Mouse (Mus musculus) midbrain, embryonic 12.5 days (tissue): Measurements from ENCODE around the gene Vash1. TPM values are rescaled to one million over a fixed set of nuclear protein-coding genes. Genes with fewer than 3 reads are reported as not detected.
A peak's percentile ranks its signal among the peaks of the same experiment; 100 is the strongest.

Source experiments
- ATAC-seq: fragments of 200-750 bp; cut with Nextera tagmentation; 2 replicates; pipeline ENCODE4 v1.8.0; 2017; ENCODE audit warnings: low read depth, moderate TSS enrichment, moderate library complexity; ENCODE audit not compliant: low FRiP score
- H3K27ac ChIP-seq: fragments of 300-500 bp; sonication (generic); replicated peaks from 2 replicates; pipeline ENCODE4 v1.5.1; 2016; ENCODE audit warnings: mild to moderate bottlenecking
- H3K27me3 ChIP-seq: fragments of 300-500 bp; sonication (generic); 2 replicates; pipeline ENCODE4 v1.6.1; 2016; ENCODE audit warnings: mild to moderate bottlenecking
- H3K36me3 ChIP-seq: fragments of 300-500 bp; sonication (generic); 2 replicates; pipeline ENCODE4 v1.6.1; 2016
- H3K4me1 ChIP-seq: fragments of 300-500 bp; sonication (generic); 2 replicates; pipeline ENCODE4 v1.6.1; 2016
- H3K4me2 ChIP-seq: fragments of 300-500 bp; sonication (generic); replicated peaks from 2 replicates; pipeline ENCODE4 v1.6.1; 2016; ENCODE audit warnings: mild to moderate bottlenecking, moderate library complexity
- H3K4me3 ChIP-seq: fragments of 300-500 bp; sonication (generic); 2 replicates; pipeline ENCODE4 v1.5.1; 2016; ENCODE audit warnings: mild to moderate bottlenecking
- H3K9ac ChIP-seq: fragments of 300-500 bp; sonication (generic); replicated peaks from 2 replicates; pipeline ENCODE4 v1.6.1; 2016; ENCODE audit warnings: mild to moderate bottlenecking, moderate library complexity
- H3K9me3 ChIP-seq: fragments of 300-500 bp; sonication (generic); 2 replicates; pipeline ENCODE4 v1.6.1; 2016; ENCODE audit warnings: mild to moderate bottlenecking
- WGBS: fragments of 180-500 bp; shearing (Covaris S2); methylation state at CpG from one replicate; pipeline ENCODE4 v1.1.7; 2016; 5-methylcytosine and 5-hydroxymethylcytosine counted together
- polyA plus RNA-seq: library from polyadenylated mRNA; unstranded; fragments of >200 nt; fragmentation: Nextera tagmentation; extraction: Ambion mirVana; gene quantifications from 2 replicates; pipeline ENCODE4 v1.2.1, GENCODE M21; 2016

Vash1 gene
- polyA plus RNA-seq, 1 experiment from 2014 or later = 36.3 TPM

DNA sequence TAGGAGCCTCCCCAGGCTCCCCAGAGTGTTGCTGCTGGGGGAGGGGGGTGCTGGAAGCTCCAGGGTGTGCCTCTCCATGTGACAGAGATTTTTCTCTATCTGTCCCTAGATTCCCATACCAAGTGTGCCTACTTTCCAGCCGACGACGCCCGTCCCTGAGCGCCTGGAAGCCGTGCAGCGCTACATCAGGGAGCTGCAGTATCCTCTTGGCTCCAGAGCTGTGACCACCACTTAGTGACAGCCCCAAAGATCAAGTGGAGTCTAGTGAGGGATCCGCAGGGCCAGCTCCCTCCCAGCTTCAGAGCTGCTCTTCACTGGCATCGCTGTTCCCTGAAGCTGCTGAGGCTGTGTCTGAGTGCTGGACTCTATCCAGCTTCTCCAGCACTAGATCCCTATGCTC lies 6.8 kb downstream of the Vash1 start:
- Histone ChIP-seq H3K9ac (no peak overlapping the region), H3K27me3 (no peaks in the 10 kb centered on the region), H3K4me1 (peaks cover 29% of the 10 kb centered on the region), H3K4me2 (no peak overlapping the region), H3K9me3 (no peaks in the 10 kb centered on the region), H3K27ac (no peak overlapping the region), H3K4me3 (no peak overlapping the region), H3K36me3 (peaks cover 64% of the 10 kb centered on the region)
- ATAC-seq = no peak
- 82% methylated on average over 9 of the region's 9 CpGs for WGBS

DNA sequence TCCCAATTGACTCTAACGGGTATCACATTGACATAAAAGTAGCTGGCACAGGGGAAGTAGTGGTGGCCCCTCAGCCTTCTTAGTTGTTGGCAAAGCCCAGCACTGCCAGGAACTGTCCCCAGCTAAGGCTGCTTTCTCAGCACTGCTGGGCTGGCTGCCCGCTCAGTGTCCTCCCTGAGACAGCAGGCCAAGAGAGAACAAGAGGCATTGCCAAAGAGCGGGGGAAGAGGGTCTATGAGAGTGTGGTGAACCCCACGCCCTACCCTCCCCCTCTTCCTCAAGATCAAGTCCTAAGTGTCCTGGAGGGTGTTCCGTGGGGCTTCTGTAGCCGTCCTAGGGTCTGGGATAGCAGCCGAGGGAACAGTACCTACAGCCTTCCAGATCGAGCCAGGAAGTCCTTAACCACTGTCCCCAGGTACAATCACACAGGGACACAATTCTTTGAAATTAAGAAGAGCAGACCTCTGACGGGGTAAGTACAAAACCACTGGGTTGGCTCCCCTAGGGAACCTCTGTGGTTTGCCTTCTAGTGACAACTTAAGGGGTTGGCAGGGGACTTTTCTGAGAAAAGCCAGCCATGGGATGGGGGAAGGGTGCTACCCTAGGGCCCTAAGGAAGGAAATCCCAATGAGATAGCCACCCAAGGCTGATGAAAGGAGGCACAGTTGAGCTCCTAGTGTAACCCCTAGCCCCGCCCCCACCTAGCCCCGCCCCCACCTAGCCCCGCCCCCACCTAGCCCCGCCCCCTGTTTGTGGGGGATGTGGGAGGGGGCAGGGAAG lies 8.2 kb downstream of the Vash1 start:
- peaks cover 19% of the 10 kb centered on the region for H3K4me1 ChIP-seq
- H3K27ac ChIP-seq = 0 out of 2 replicates have a peak overlapping the region, but pooled peaks have one; percentile 10
- H3K4me3 ChIP-seq = no peak overlapping the region
- no peak overlapping the region for H3K4me2 ChIP-seq
- no peaks in the 10 kb centered on the region for H3K27me3 ChIP-seq
- ATAC-seq = no peak
- WGBS = 56% methylated on average over 13 of the region's 13 CpGs
- H3K9ac ChIP-seq = no peak overlapping the region
- no peaks in the 10 kb centered on the region for H3K9me3 ChIP-seq
- H3K36me3 ChIP-seq = peaks cover 78% of the 10 kb centered on the region

DNA sequence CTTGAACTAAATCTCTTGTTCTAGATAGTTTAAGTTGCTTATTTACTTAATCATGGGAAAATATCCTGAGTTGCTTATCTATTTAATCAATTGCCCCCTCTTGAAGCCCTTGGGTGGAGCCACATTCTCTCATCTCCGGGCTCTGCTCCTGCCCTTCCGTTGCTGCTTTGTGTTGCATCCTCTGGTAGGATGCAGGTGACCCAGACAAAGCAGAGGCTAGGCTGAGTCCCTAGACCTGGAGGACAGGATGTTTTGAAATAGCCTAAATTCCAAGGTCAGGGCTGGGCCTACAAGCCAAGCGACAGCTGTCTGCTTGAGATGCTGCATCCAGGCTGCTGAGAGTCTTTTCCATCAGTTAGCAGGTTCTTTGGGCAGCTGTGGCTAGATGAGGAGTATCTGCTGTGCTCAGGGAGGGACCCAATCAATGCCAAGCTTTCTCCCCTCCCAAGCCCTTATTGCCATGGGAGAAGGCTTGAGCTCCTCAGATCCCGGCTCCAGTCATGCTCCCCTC lies 9.0 kb downstream of the Vash1 start:
- H3K27me3 ChIP-seq = no peaks in the 10 kb centered on the region
- H3K9ac ChIP-seq = no peak overlapping the region
- H3K36me3 ChIP-seq = peaks cover 83% of the 10 kb centered on the region
- peaks cover 11% of the 10 kb centered on the region for H3K4me1 ChIP-seq
- no peak for ATAC-seq
- no peak overlapping the region; the same call in 1 of the 2 replicates for H3K27ac ChIP-seq
- no peaks in the 10 kb centered on the region for H3K9me3 ChIP-seq
- H3K4me3 ChIP-seq = no peak overlapping the region
- H3K4me2 ChIP-seq = no peak overlapping the region
- WGBS = 78% methylated on average over 4 of the region's 4 CpGs

DNA sequence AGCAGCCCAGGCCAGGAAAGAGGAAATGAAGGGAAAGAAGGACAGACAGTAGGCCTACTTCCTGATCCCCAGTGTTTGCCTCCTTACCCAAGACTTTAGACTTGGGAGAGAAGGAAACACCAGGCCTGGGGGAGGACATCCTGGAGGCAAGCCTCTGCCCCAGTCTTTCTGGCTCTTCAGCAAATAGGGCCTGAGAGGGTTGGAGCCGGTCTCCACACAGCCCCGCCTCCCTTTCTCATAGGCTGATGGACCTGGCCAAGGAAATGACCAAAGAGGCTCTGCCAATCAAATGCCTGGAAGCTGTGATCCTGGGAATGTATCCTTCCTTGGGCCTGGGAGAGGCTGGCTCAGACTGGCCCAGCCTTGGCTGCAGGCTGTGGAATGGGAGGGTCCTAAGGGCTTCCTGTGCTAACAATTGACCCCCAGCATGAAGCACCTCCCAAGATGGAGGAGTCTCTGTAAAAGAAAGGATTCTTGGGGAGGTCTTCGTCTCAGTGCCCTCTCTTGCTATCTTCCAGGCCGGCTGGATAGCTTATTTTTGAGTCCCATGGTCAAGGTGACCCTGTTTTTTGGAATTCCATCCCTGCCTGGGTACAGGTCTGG lies 9.6 kb downstream of the Vash1 start:
- H3K4me1 ChIP-seq = peaks cover 5% of the 10 kb centered on the region; the same call in 1 of the 2 replicates
- no peaks in the 10 kb centered on the region for H3K27me3 ChIP-seq
- no peak overlapping the region; the same call in 1 of the 2 replicates for H3K27ac ChIP-seq
- H3K4me3 ChIP-seq = no peak overlapping the region
- 76% methylated on average over 4 of the region's 4 CpGs for WGBS
- ATAC-seq = no peak
- H3K9ac ChIP-seq = no peak overlapping the region
- peaks cover 80% of the 10 kb centered on the region for H3K36me3 ChIP-seq
- H3K9me3 ChIP-seq = no peaks in the 10 kb centered on the region
- H3K4me2 ChIP-seq = no peak overlapping the region

DNA sequence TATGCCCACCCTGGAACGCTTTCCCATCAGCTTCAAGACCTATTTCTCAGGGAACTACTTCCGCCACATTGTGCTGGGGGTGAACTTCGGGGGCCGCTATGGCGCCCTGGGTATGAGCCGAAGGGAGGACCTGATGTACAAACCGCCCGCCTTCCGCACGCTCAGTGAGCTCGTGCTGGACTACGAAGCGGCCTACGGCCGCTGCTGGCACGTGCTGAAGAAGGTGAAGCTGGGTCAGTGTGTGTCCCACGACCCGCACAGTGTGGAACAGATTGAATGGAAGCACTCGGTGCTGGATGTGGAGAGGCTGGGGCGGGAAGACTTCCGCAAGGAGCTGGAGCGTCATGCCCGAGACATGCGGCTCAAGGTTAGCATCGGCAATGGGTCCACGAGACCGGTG lies 10.4 kb downstream of the Vash1 start:
- no peak overlapping the region for H3K27ac ChIP-seq
- no peak overlapping the region for H3K4me3 ChIP-seq
- H3K36me3 ChIP-seq = peaks cover 80% of the 10 kb centered on the region
- no peak overlapping the region for H3K4me2 ChIP-seq
- ATAC-seq = no peak
- whole genome bisulfite sequencing = 96% methylated on average over 27 of the region's 27 CpGs
- H3K9me3 ChIP-seq = no peaks in the 10 kb centered on the region
- H3K4me1 ChIP-seq = no peaks in the 10 kb centered on the region; the same call in 1 of the 2 replicates
- H3K27me3 ChIP-seq = no peaks in the 10 kb centered on the region
- no peak overlapping the region for H3K9ac ChIP-seq

DNA sequence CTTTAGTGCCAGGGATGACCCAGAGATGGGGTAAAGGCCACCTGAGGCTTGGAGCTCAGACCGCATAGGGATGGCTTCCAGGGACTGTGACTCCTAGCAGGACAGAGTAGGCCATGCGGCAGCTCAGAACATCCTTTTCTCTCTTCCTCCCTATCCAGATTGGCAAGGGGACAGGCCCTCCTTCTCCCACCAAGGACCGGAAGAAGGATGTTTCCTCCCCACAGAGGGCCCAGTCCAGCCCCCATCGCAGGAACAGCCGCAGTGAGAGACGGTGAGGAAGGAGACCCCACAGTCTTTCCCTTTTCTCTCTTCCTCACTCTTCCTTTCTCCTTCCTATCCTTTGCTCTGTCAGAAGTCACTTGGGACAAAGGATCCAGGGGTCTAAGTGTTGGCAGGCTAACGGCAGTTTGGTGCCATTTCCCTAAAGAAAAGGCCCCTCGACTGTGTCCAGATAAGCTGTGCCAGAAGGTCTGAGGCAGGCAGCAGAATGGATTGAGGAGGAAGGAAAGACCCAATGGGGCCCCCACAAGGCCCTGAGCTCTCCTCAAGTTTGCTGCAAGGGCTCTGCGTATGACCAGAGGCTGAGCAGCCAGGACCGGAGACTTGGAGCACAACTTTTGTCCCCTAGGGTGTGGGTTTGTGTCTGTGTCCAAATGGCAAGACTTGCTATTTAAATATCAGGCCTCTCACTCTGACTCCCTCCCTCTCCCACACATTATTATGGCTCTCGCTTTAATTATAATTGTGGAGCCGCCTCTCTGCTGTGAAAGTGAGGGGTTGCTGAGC lies 12.4 kb downstream of the Vash1 start:
- Histone ChIP-seq H3K9me3 (no peaks in the 10 kb centered on the region), H3K9ac (no peak overlapping the region), H3K4me3 (no peak overlapping the region), H3K36me3 (peaks cover 87% of the 10 kb centered on the region), H3K27me3 (no peaks in the 10 kb centered on the region), H3K4me2 (no peak overlapping the region), H3K4me1 (no peaks in the 10 kb centered on the region), H3K27ac (no peak overlapping the region)
- ATAC-seq = no peak
- WGBS = 87% methylated on average over 12 of the region's 12 CpGs

DNA sequence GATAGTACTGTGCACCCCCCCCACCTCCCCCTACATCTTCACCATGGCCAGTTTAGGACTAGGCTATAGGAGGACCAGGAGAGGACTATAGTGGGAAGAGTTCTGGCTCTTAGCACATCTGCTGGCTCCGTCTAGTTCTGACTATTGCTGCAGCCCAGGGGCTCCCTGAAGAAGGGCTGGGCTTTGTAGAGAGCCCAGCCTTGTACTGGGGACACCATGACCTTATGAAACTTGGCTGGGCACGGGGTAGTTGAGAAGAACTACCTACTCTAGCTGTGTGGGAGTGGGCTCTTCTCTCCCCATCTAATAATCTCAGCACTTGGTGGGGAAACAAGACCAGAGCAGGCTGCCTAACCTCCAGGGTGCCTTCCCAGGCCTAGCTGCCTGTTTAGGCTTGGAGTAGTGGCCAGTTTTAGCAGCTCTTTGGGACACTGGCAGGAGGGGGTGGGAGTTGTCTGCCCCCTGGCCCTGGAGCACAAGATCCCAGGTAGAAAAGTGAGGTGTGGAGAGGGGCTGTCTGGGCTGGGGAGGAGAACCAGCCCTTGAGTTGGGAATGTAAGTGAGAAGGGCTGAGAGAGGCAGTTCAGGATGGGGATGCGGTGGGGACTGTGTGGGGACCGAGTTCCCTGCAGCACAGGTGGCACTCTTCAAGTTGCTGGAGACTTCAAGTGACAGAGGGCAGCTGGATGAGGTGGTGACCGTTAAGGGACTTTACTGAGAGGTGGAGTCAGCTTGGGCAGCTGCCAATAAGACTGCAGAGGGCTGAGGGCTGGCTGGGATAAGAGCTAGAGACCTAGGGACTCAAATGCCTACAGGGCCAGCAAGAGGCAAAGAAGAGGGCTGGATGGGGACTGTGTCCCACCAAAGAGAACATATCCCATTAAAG lies 14.2 kb downstream of the Vash1 start:
- H3K4me2 ChIP-seq = no peak overlapping the region
- no peaks in the 10 kb centered on the region for H3K27me3 ChIP-seq
- WGBS = 76% methylated on average over 5 of the region's 5 CpGs
- ATAC-seq = no peak
- H3K9ac ChIP-seq = no peak overlapping the region
- no peaks in the 10 kb centered on the region for H3K4me1 ChIP-seq
- no peak overlapping the region for H3K4me3 ChIP-seq
- peaks cover 77% of the 10 kb centered on the region for H3K36me3 ChIP-seq
- no peak overlapping the region for H3K27ac ChIP-seq
- H3K9me3 ChIP-seq = no peaks in the 10 kb centered on the region; the same call in 1 of the 2 replicates

DNA sequence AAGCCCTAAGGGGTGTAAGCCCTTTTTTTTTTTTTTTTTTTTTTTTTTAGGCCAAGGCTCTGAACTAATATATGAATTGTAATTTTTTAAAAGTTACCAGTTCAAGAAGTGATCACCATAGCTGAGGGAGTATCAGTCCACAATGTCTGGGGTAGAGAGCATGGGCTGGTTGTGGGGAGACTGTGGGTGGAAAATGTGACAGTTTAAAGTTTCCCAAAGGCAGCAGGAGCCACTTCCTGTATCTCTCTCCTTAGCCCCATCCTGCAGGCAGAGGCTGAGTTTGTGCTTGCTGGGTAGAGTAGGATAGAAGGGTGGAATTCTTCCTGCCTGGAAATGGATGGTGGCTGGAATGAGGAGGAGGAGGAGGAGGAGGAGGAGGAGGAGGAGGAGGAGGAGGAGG lies 14.9 kb downstream of the Vash1 start:
- Histone ChIP-seq H3K27ac (no peak overlapping the region), H3K9ac (no peak overlapping the region), H3K27me3 (no peaks in the 10 kb centered on the region), H3K36me3 (peaks cover 70% of the 10 kb centered on the region), H3K4me3 (no peak overlapping the region), H3K4me1 (peaks cover 3% of the 10 kb centered on the region; the same call in 1 of the 2 replicates), H3K9me3 (no peaks in the 10 kb centered on the region; the same call in 1 of the 2 replicates), H3K4me2 (no peak overlapping the region)
- no peak for ATAC-seq

DNA sequence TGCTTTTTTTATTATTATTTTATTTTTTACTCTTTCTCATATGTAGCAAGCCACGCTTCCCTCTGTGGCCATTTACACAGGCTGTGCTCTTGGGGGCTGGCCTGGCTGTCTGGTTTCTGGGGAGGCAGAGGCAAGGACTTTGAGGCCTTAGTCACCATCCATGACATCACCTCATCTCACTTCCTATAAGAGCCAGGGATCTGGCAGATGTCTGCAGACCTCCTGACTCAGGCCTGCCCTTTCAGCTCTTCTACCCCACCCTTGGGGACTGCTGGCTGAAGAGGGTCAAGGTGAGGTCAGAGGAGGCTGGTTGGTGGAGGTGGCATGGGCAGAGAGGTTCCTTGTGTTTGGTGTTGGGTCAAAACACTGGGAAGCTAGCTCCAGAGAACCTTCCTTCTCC lies 15.9 kb downstream of the Vash1 start:
- ATAC-seq = no peak
- WGBS = 82% methylated on average over 1 of the region's 1 CpGs
- no peak overlapping the region for H3K9ac ChIP-seq
- no peaks in the 10 kb centered on the region; the same call in 1 of the 2 replicates for H3K9me3 ChIP-seq
- no peak overlapping the region for H3K4me2 ChIP-seq
- no peak overlapping the region for H3K4me3 ChIP-seq
- H3K27me3 ChIP-seq = no peaks in the 10 kb centered on the region
- peaks cover 12% of the 10 kb centered on the region; the same call in 1 of the 2 replicates for H3K4me1 ChIP-seq
- peaks cover 60% of the 10 kb centered on the region for H3K36me3 ChIP-seq
- no peak overlapping the region for H3K27ac ChIP-seq

DNA sequence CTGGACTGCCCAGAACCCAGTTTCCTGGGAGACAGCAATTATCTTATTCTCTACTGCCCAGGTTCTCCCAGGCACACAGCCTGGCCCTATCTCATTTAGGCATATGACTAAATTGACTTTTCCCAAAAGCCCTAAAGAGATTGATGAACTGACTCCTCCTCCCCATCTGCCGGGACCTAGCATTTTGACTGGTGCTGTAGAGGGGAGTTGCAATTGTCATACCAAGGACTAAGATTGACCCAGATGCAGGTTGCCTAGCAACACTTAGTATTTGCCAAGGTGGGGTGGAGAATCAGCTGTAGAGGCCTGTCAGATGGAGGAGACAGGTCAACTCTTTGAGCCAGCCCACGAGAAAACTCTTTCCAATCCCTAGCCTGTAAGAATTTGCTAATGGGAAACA lies 19.5 kb downstream of the Vash1 start:
- Histone ChIP-seq H3K4me3 (no peak overlapping the region), H3K27ac (no peak overlapping the region), H3K36me3 (peaks cover 32% of the 10 kb centered on the region), H3K4me1 (peaks cover 31% of the 10 kb centered on the region), H3K9ac (no peak overlapping the region), H3K9me3 (no peaks in the 10 kb centered on the region; the same call in 1 of the 2 replicates), H3K4me2 (no peak overlapping the region), H3K27me3 (no peaks in the 10 kb centered on the region)
- no peak for ATAC-seq
- WGBS = 49% methylated on average over 2 of the region's 2 CpGs

DNA sequence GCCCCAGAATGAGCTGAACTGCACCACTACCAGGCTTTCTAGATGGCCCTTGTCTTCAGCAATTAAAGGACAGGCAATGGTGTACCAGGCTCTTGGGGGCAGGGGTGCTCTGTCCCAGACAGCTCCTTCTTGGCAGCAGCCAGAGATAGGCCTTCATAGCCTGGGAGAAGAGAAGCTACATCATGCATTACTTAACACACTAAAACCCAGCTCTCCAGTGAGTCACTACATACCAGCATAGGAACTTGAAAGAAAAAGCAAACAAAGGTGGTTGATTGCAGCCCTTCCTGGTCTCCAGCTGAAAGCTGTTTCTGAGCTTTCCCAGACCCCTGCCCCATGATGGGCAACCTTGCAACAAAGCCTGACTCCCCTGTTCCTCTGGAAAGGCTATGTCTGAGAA lies 20.0 kb downstream of the Vash1 start:
- Histone ChIP-seq H3K9ac (no peak overlapping the region), H3K4me3 (no peak overlapping the region), H3K4me2 (no peak overlapping the region), H3K4me1 (peaks cover 31% of the 10 kb centered on the region), H3K36me3 (peaks cover 32% of the 10 kb centered on the region), H3K27me3 (no peaks in the 10 kb centered on the region), H3K27ac (peak overlapping the region; percentile 72; the same call in 1 of the 2 replicates), H3K9me3 (no peaks in the 10 kb centered on the region; the same call in 1 of the 2 replicates)
- no peak for ATAC-seq
